Mouse (Mus musculus) lung, postnatal 0 days (tissue): ENCODE measurements at regions not wholly inside any gene's neighbourhood (a gene's known extent, or its start where the extent isn't known, plus 50 kb on each side); places are given as distances from the start of the nearest gene placed in this dataset.

Experiments used
- CTCF ChIP-seq: IDR thresholded peaks from 2 replicates; pipeline ENCODE4 v1.5.1; 2016; ENCODE audit warnings: antibody characterized with exemption, mild to moderate bottlenecking
- EP300 ChIP-seq: IDR thresholded peaks from 2 replicates; pipeline ENCODE4 v1.6.1; 2016; ENCODE audit warnings: antibody characterized with exemption, mild to moderate bottlenecking, control low read depth

DNA sequence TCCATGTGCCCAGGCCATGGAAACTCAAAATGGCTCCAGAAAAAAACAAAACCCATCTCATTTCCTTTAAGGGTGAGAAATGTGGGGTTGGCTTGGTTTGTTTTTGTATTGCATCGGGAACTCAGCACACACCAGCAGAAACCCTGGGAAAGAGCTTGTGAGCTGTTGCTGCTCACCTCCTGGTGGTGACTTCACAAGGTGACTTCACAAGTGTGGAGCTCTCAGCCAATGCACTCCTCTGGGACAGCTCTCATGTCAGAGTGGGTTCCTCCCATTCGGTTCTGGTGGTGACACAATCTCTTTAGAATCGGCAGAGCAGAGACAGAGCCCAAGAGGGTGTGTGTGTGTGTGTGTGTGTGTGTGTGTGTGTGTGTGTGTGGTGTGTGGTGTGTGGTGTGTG is 166.1 kb upstream of the Rybp start:
- TF ChIP-seq CTCF (no peak), EP300 (no peak)
